Mouse (Mus musculus) gonadal fat pad, adult 2 months (tissue): ENCODE results near the gene Nlrp3. TPM values are rescaled to one million over a fixed set of nuclear protein-coding genes. Genes with fewer than 3 reads are reported as not detected.

Experiments
- polyA plus RNA-seq: library from polyadenylated mRNA; depleted of rRNA; stranded (reverse); fragments of >200 nt; gene quantifications from 2 replicates; pipeline ENCODE4 v1.2.3, GENCODE M21; 2012; rRNA removed

The Nlrp3 gene
- polyA plus RNA-seq, 1 experiment, result 0.50 TPM

Other genes starting within 250 kb of the Nlrp3 start
- 6.5 and 7.5 TPM in 2 replicates for gene Wnt9a, start 234.6 kb upstream of the Nlrp3 start, polyA plus RNA-seq
- gene Prss38, start 165.9 kb upstream of the Nlrp3 start, polyA plus RNA-seq, result not detected in 2 replicates
- 4.4 and 4.6 TPM in 2 replicates for gene Jmjd4, start 91.5 kb upstream of the Nlrp3 start, polyA plus RNA-seq
- gene Snap47, start 90.4 kb upstream of the Nlrp3 start, polyA plus RNA-seq, result 67.1 and 68.1 TPM in 2 replicates
- gene Zfp867, start 69.1 kb upstream of the Nlrp3 start, polyA plus RNA-seq, result 0.96 and 0.99 TPM in 2 replicates
- gene Zkscan17, start 14.8 kb upstream of the Nlrp3 start, polyA plus RNA-seq, result 8.0 and 11.8 TPM in 2 replicates
- not detected in 2 replicates for gene Olfr222, start 34.7 kb downstream of the Nlrp3 start, polyA plus RNA-seq
- not detected in 2 replicates for gene Olfr223, start 51.7 kb downstream of the Nlrp3 start, polyA plus RNA-seq
- gene Mprip, start 119.7 kb downstream of the Nlrp3 start, polyA plus RNA-seq, result 127 and 130 TPM in 2 replicates
- 2.0 and 2.2 TPM in 2 replicates for gene Pld6, start 246.1 kb downstream of the Nlrp3 start, polyA plus RNA-seq